Mouse (Mus musculus) lung, postnatal 10 days (tissue): ENCODE results near the gene Klc1.

ENCODE experiments used
- DNase-seq: peaks from one replicate; pipeline ENCODE4 v3.0.0; 2021

The Klc1 gene

DNA sequence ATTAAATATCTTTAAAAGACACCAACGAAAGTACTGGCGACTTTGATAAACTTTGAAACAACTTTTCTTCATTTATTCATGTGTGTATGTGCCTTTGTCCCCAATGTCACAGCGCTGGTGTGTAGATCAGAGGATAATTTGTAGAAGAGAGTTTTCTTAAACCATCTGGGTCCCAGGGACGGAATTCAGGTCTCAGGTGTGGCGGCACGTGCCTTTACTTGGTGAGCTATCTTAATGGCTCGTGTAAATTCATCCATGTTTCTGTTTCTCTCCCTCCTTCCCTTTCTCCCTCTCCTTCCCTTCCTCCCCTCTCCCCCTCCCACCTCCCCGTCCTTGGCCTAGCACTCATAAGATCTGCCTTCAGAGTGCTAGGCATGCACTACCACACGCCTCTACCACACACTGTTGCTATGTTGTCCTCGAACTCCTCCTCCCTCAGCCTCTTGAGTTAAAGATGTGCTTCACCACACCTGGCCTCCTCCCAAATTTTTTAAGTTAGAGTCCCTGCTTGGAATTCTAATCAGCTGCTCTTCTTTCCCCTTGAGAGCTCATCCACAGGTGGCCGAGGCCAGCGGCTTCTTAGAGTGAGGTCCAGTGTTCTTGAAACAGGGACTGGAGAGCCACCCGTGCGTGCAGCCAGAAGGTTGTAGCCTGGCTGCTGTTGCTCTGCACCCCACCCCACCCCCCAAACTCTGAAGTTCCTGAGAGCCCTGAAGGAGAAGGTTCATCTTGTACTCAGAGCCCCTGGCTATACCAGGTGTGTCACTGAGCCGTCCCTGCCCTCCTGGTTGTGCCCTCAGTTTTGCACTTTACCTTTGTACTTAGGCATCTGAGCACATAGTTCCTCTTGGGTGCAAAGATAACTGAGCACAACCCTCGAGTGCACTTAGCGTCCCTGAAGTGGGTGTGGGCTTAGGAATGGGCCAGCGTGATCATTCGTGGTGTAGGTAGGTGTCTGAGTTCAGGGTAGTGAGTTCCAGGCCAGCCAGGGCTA lies 56.4 kb downstream of the Klc1 start:
- DNase-seq: peak; percentile 34

DNA sequence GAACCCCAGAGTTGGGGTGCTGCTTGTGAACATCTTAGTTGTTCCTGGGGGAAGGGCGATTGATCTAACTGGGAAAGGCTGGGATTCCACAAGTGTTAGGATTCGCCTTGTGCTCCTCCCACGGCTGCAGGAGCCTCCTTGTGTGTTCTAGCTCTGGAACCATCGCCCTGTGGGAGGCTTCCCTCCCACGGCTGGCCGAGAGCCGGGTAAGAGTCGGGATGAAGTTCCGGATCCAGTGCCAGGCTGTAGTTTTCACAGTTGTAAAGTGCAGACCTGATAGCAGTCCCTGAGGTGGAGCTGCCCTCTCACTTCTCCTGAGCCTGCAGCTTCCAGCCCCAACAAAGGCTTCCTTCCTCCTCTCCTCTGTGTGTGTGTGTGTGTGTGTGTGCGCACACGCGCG lies 57.9 kb downstream of the Klc1 start:
- DNase-seq: peak; percentile 42

DNA sequence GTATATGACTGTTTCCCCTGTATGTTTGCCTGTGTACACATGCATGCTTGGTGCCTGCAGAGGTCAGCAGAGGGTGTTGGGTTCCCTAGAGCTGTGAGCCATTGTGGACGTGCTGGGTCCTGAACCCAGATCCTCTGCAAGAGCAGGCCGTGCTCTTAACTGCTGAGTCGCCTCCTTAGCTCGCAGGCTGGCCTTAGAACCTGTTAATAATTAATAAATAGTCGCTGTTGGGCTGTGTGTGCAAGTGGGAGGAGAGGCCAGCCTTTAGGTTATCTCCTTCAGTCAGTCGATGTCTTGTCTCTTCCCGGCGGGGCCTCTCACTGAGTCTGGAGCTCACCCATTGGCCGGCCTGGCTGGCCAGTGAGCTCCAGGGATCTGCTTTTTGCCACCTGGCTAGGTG lies 58.3 kb downstream of the Klc1 start:
- no peak for DNase-seq

DNA sequence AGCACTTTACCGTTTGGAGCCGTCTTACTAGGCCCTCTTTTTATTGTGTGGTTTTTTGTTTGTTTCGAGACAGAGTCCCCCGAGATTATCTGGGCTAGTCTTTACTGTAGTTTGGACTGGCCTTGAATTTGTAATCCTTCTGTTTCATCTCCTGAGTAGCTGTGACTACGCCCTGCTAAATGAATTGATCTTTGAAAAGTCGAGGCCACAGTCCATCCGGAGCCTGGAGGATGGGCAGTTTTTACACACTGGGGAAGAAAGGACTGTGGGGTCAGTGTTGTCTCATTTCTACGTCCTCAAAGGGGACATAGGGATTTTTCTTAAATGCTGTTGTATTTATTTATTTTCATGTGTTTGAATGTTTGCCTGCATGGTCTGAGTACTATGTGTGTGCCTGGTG lies 59.3 kb downstream of the Klc1 start:
- no peak for DNase-seq

DNA sequence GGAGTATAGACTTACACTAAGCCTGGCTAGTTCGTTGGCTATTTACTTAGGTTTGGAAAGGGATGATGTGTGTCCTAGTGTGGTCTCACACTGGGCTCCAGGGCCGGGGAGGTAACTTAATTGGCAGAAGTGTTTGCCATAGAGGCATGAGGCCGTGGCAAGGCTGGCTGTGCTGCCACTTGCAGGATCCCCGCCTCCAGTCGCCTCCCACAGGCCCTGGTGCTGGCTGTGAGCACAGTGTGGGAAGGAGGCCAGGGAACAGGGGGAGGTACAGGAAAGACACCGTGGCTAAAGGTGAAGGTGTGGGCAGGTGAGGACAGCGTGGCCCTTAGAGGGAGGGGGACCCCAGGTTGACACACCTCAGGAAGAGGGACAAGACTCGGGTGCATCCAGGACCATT lies 61.3 kb downstream of the Klc1 start:
- peak; percentile 28 for DNase-seq

DNA sequence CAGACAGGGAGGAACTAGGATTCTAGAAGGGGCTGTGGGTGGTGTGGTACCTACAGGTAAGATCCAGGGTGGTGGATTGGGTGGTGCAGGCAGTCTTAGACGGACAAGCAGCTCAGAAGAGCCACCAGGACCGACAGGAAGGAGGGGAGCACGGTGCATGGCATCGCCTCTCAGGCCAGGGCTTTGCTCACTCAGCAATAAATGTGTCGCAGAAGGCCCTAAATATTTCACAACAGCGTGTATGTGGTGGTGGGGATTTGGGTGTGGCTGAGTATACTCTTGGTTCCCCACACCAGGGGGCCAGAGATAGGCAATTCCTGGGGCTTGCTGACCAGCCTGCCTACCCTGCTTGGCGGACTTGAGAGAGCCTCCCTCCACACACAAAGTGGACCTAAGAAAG lies 62.1 kb downstream of the Klc1 start:
- DNase-seq: no peak

DNA sequence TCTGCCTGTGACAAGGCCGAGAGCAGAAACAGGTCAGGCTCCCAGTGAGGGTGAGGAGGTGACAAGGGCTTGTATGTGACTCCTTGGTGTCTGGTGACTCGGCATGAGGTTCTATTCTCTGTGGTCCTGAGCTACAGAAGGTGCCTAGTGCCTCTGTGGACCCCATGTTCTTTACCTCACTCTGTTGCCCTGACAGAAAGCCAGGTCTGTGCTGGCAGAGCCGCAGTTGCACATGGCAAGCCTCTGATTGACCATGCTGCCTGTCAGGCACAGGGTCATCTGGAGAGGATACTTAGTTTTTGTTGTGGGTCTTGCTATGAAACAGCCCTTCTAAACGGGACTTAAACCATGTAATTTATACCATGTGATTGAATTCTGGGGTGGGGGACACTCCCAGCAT lies 63.3 kb downstream of the Klc1 start:
- DNase-seq: no peak

DNA sequence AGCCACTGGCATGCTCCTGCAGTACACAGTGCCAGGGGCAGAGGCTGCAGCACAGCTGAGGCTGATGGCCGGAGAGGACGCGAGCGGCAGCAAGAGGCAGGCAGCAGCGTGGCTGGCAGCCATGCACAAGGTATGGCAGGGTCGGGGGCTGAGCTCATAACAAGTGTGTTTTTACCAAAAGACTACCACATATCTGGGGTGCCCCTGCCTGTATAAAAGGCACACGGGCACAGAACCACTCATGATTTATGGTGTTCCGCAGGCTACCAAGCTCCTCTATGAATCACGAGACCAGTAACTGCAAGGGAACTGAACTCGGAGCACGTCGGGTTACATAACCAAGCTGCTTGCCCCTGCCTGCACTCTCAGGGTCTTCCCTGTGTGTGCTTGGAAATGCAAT lies 68.9 kb downstream of the Klc1 start:
- no peak for DNase-seq

DNA sequence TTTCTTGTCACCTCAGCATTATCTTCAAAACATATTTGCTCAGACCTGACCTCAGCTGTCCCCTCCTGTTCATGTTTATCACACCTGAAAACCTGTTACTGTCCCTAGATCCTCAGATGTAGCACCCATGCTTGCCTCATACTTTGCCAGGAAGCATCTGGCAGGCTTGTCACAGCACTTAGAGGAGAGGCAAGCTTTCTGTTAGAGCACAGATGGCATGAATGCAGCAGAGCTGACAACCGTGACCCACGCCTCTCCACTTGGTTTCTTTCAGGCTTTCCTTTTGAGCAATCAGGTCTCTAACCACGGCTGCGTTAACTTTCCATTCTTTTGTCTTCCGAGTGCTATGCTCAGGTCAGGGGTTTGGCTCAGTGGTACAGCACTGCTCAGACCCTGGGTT lies 70.8 kb downstream of the Klc1 start:
- no peak for DNase-seq

DNA sequence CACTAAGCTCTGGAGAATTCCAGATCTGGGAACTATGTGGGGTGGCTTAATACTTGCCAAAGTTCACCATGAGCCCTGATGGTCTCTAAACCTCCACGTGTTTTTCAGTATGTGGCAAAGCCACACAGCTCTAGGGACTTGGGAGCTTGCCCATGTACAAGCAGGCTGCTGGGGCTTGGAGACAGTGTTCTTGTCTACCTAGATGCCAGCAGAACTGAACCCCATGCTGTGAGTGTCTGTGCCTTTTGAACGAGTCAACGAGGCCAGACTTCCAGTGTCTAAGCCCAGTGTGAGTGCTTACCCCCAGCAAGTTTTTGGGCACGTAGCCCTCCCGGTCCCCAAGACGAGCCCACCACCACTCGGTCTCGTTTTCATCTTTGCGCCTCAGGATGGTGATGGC lies 71.3 kb downstream of the Klc1 start:
- DNase-seq: no peak

DNA sequence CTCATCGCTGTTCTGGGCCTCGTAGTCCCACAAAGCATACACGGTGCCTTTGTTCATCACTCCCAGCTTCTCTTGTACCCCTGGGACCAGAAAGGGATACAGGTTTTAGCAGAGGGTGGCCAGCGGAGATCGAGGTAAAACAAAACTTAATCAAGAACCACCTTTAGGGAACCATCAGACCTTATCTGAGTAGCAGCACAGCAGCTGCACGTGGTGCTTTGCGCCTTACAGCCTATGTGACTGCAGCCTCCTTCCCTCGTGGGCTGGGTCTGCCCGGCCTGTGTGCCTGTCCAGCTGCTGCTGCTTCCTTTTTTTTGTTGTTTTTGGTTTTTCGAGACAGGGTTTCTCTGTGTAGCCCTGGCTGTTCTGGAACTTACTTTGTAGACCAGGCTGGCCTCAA lies 71.7 kb downstream of the Klc1 start:
- no peak for DNase-seq

DNA sequence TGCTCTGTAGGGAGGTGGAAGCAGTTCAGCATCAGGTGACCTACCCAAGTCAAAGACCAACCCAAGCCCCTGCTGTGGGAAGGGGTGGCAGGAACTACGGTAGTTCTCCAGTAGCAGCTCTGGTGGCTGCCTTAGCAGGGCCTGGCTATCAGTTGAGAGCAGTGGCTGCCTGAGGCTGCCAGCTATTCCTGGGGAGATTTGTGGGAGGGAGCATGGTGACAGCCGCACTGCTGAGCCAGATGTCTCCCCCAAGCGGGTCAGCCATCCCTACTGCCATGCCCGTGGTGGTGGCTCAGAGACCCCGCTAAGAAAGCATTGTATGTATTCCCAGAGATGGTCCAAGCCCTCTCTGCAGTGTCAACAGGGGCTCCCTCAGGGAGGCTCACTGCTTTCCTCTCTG lies 74.0 kb downstream of the Klc1 start:
- DNase-seq: no peak

DNA sequence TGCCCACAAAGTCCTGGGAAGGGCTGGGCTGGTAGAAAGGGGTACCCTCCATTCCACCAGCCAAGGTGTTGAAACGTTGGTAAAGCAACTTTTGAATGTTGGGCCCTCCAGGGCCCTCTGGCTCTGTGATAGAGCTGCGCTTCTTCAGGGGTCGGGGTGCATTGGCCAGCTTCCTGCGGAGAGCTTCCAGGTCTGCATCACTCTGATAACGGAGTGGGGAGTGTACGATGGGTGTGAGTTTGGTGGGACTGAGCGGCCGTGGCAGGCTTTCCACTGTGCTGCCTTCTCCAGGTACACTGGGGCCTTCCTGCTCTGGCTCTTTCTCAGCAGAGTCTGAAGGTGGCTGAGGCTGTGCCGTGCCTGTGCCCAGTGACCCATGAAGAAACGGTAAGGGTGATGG lies 74.8 kb downstream of the Klc1 start:
- no peak for DNase-seq

DNA sequence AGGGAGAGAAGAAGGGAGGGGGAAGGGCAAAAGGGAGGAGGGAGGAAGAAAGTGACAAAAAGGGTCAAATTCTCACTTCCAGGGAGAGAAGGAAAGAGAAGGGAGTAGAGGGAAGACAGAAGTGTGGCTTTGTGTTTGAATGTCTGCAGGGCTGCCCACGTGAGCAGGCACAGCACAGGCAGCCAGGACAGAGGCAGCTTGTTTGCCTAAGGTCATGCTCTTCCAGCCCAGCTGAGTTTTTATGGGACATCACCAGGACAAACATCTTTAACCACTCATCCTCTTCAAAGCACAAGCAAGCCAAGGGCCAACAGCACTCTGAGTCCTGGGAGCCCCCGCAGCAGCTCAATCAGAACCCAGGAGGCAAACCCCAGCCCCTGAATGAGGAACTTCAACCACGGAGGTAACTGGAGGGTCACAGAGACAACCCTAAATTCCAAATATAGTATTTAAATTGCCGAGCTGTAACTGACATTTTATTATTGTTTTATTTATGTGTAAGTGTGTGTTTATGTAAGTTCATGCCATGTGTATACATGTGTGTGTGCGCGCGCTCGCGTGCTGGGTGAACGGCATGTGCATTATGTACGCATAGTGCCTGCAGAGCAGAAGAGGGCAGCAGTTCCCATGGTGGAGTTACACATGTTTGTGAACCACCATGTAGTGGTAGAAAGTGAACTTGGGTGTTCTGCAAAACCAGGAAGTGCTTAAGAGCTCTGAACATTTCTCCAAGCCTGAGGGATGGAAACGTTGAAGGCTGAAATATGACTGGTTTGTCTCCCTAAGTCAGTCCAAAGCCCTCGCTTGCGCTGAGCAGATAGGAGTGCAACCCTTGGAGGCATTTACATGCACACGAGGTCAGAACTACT lies 84.2 kb downstream of the Klc1 start:
- no peak for DNase-seq

DNA sequence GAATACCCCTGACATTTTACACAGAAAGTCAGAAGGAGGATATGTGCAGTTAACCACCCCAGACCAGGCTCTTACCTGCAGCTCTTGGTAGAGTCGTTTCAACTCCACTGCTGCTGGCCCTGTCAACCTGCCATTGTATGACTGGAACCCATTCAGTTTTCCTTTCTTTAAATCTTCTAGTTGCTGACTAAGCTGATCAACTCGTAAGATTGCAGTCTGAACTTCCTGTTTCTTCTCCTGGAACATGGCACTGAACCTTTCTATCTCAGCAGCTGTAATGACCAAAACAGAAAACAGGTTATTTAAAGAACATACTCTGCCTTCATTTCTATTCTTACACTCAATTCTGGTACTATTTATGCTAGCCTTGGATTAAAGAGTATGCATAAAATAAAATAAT lies 84.8 kb downstream of the Klc1 start:
- no peak for DNase-seq

DNA sequence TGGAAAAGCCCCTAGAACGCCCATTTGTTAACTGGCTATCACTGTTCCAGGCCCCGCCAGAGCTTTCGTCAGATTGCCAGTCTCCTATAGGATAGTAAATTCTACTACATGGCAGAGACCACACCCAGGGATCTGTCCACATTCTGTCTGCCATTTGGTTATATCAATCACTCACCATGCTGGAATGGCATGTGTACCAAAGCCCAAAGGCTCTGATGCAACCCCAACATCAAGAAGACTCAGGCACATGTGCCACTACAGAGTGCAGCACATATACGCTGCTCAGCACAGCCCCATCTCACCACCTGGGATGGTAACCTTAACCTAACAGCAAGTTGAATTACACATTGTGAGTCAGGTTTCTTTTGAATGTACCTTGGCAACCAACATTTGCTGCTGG lies 87.3 kb downstream of the Klc1 start:
- no peak for DNase-seq

DNA sequence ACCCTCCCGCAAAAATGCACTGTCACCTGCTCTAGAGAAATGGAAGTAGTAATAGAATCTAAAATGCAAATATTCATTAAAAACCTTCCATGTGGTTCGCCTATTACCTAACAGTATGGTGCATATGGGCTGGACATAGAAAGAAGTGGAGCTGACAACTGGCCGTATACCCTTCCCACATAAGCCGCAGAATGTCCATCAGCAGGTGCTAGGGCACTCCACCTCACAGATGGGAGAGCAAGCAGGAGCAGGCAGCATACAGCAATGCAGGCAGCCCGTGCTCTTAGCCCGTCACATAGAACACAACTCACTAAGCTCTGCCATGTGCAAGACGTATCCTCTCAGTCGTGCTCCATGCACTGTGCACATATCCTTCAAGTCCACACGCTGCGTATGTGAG lies 88.2 kb downstream of the Klc1 start:
- no peak for DNase-seq

DNA sequence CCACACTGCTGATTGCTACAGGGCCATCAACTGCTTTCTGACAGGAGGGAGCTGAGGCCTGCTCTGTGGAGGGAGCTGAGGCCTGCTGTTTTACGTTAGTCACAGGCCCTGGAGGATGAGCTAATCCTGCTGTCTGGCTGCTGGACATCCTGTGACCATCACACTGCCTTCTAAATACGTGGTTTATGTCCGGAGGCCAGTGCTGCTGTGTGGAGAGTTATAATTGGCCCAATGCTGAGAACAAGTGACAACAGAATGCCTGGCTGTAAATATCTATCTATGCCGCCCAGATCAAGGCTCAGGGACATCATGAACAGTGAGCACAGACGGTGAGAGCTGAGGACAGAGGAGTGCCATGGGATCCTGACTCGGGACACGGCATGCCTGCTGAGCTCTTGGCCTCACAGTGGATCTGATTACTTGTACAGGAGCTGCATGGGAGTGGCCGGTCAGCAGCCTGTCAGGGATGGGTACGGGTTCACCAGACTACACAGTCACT lies 89.7 kb downstream of the Klc1 start:
- peak; percentile 52 for DNase-seq

DNA sequence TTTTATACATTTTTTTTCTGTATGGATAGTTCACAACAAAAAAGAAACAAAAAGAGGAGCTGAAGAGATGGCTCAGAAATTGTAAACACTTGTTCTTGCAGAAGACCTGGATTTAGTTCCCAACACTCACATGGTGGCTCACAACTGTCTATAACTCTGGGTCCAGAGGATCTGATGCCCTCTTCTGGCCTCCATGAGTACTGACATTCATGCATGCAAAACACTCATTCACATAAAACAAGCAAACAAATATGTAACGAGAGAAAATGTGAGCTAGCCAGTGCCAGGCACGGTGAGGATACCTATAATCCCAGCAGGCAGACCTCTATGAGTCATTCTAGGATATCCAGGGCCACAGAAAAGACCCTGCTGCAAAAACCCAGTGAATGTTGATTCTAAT lies 92.6 kb downstream of the Klc1 start:
- no peak for DNase-seq

DNA sequence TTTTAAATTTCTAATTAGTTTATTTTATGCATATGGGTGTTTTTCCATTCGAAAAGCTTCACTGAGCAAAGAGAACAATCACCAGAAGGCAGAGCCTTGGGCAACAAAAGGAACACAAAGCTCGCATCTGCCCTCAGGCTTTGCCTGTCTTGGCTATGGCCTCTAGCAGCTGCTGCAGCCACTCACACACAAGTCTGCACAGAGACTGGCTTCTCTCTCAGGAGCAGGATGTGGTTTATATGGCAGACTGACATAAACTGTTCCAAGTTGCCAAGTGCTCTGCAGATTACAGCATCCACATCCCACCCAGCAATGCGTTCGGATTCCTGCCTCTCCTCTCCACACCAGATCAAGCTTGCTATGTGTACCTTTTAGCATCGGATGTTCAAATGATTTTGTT lies 93.1 kb downstream of the Klc1 start:
- DNase-seq: peak; percentile 28

DNA sequence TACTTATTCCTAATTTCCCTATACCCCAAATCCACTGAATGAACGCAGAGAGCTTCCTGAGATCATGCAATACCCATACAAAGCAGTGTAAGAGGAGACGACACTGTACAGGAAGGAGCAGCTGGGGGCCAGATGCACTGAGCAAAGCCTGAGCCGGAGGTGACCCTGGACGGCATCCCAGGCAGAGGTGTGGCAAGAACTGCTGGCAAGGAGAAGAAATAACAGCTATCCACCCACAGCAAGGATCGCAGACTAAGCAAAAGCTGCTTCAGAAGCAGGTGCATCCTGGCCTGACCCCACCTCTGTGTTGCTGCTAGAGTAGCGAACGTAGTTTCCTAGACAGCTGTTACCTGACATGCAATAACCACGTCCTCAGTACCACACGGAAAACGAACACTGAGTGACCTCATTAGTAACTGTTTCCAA lies 94.4 kb downstream of the Klc1 start:
- peak; percentile 46 for DNase-seq

DNA sequence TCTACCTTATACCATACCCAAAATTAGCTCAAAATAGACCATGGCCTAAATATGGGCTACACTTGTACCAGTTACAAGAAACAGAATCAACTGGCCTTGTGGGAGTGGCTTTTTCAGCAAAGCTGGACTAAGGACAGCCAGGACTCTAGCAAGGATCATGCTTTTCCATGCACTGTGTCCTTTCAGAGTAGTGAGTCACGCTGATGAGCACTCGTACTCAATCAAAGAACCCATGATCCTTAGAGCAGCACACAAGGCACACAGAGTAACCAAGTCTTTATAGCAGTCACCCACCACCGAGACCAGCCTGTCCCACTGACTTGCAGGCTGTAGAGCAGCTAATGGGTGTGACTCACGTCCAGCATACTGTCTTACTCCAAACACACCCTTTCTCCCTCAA lies 94.9 kb downstream of the Klc1 start:
- DNase-seq: no peak

DNA sequence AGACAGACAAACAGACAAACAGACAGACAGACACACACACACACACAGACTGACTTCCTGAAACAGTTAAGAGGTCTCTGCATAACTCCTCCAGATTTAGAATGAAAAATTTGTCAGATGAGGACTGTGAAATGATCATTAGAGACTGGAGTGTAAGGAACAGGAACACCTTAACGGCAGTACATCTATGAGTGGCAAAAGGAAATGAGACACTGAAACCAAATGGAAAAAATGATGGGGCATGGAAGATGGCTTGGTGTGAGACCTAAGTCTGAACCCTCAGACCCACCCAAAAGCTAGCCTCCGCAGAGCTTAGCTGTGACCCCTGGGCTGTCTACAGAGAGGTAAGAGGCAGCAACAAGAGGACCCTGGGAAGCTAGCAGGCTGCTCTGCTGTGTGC lies 96.8 kb downstream of the Klc1 start:
- DNase-seq: no peak
